Comparison of ENCODE assay signal across 8 mouse cellular contexts in the genomic region with DNA sequence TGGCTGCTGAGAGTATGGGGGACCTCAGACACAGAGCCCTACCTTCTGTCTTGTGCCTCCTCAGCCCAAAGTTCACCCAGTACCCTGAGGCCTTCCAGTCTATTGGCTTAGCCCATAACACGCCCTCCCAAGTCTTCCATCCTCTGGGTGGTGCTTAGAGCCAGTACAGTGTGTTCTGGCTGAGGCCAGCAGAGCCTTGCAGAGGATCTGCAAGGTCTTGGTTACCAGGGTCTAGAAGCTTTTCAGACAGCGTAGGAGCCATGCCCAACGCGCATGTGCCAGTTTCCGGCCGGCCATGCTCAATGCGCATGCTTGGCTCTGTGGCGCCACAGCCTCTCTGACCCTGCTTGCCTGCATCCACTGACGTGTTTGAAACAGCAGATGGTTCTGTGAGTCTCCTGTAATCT.
DNase-seq lines count a peak whose midpoint lies in the region; ATAC-seq and TF ChIP-seq lines count a peak whose summit lies in the region.

No protein-coding gene starts in this region.

- no peaks in the 10 kb centered on the region for H3K36me3 ChIP-seq in forebrain, embryonic 16.5 days (ENCODE audit: control insufficient read depth, insufficient read depth)

- peak overlapping the region; percentile 87 for H3K27ac ChIP-seq in brown adipose tissue, adult 24 weeks (replicated peaks; ENCODE audit: low read depth, low read length)
- peak overlapping the region; percentile 46 for H3K27ac ChIP-seq in forebrain, embryonic 16.5 days (ENCODE audit: low read length)
- H3K27ac ChIP-seq in left cerebral cortex, adult 2 months: peak overlapping the region; percentile 96

- 74% methylated on average over 9 of the region's 9 CpGs for WGBS in forebrain, embryonic 16.5 days

- DNase-seq in heart, adult 18-20 months: peak; percentile 49 to 67
- no peak for DNase-seq in heart, postnatal 25 days (ENCODE audit: low spot score)
- peak; percentile 76 to 88 for DNase-seq in left cerebral cortex, adult 2 months (ENCODE audit: extremely low spot score in 1 of 2, low spot score in 2 of 2)
- no peak for DNase-seq in urinary bladder, adult 18-20 months (ENCODE audit: low spot score in 2 of 2)
- no peak for DNase-seq in embryo, embryonic 11 days
- DNase-seq in spleen, adult 12 weeks (ENCODE audit: low spot score): no peak

- no peak for TF ChIP-seq CTCF in left cerebral cortex, adult 2 months (IDR thresholded peaks at IDR 0.05)

- H3K27me3 ChIP-seq in forebrain, embryonic 16.5 days (replicated peaks; ENCODE audit: control insufficient read depth, insufficient read depth, low read length): no peaks in the 10 kb centered on the region

- H3K4me2 ChIP-seq in forebrain, embryonic 16.5 days (ENCODE audit: low read length): no peak overlapping the region

- H3K9ac ChIP-seq in forebrain, embryonic 16.5 days (replicated peaks; ENCODE audit: low read depth, low read length): no peak overlapping the region

- no peak for ATAC-seq in forebrain, embryonic 16.5 days

- H3K9me3 ChIP-seq in forebrain, embryonic 16.5 days (ENCODE audit: control insufficient read depth, low read length): no peaks in the 10 kb centered on the region

- intact Hi-C loops in heart, postnatal 25 days (cut with DNase I): loop anchor here (10.0 kb wide), 1 partner anchor 888 kb away; the partner anchor contains the start of gene Eif1b
- intact Hi-C loops in left cerebral cortex, adult 2 months (cut with DNase I): no loop called here

- H3K4me3 ChIP-seq in brown adipose tissue, adult 24 weeks (ENCODE audit: insufficient read depth, low read depth, low read length): peak overlapping the region; percentile 15
- H3K4me3 ChIP-seq in forebrain, embryonic 16.5 days (replicated peaks; ENCODE audit: low read length): no peak overlapping the region
- peak overlapping the region; percentile 48 for H3K4me3 ChIP-seq in left cerebral cortex, adult 2 months

- H3K4me1 ChIP-seq in brown adipose tissue, adult 24 weeks (ENCODE audit: control insufficient read depth, insufficient read depth, insufficient read length, low read length): peaks cover 26% of the 10 kb centered on the region
- peaks cover 40% of the 10 kb centered on the region for H3K4me1 ChIP-seq in forebrain, embryonic 16.5 days (replicated peaks; ENCODE audit: control insufficient read depth, insufficient read depth, low read length)

Comparison
In these comparisons a context has a peak if more than half of its experiments do, and no peak if none do; other contexts are left out.
1. DNase-seq: peak in heart, adult 18-20 months (2 of 2) and left cerebral cortex, adult 2 months (2 of 2); none in heart, postnatal 25 days (single experiment), urinary bladder, adult 18-20 months (0 of 2), embryo, embryonic 11 days (single experiment) and spleen, adult 12 weeks (single experiment).
2. H3K27ac ChIP-seq: peak in every context shown above with its lines; median percentile 96 in left cerebral cortex, adult 2 months; 87 in brown adipose tissue, adult 24 weeks; 46 in forebrain, embryonic 16.5 days.